Mouse (Mus musculus) hindbrain, embryonic 16.5 days (tissue): ENCODE results near the gene 4933415A04Rik. TPM values are rescaled to one million over a fixed set of nuclear protein-coding genes. Genes with fewer than 3 reads are reported as not detected.

Experiments
- ATAC-seq: fragments of 200-750 bp; cut with Nextera tagmentation; 2 replicates; pipeline ENCODE4 v1.8.0; 2017; ENCODE audit warnings: moderate TSS enrichment, moderate library complexity
- H3K27ac ChIP-seq: fragments of 300-500 bp; sonication (generic); 2 replicates; pipeline ENCODE4 v1.5.1; 2014; ENCODE audit warnings: low read depth, mild to moderate bottlenecking, control low read depth, low read length, moderate library complexity
- H3K27me3 ChIP-seq: fragments of 300-500 bp; sonication (generic); replicated peaks from 2 replicates; pipeline ENCODE4 v1.6.1; 2014; ENCODE audit warnings: low read length; ENCODE audit not compliant: control insufficient read depth, insufficient read depth
- H3K36me3 ChIP-seq: fragments of 300-500 bp; sonication (generic); 2 replicates; pipeline ENCODE4 v1.6.1; 2014; ENCODE audit warnings: mild to moderate bottlenecking, low read length, moderate library complexity, mixed read lengths; ENCODE audit not compliant: control insufficient read depth, insufficient read depth
- H3K4me1 ChIP-seq: fragments of 300-500 bp; sonication (generic); 2 replicates; pipeline ENCODE4 v1.6.1; 2014; ENCODE audit warnings: low read depth, low read length; ENCODE audit not compliant: control insufficient read depth, insufficient read depth
- H3K4me2 ChIP-seq: fragments of 300-500 bp; sonication (generic); 2 replicates; pipeline ENCODE4 v1.6.1; 2014; ENCODE audit warnings: mild to moderate bottlenecking, low read length, control low read depth, moderate library complexity
- H3K4me3 ChIP-seq: fragments of 300-500 bp; sonication (generic); 2 replicates; pipeline ENCODE4 v1.5.1; 2014; ENCODE audit warnings: mild to moderate bottlenecking, low read length, control low read depth, moderate library complexity
- H3K9ac ChIP-seq: fragments of 300-500 bp; sonication (generic); 2 replicates; pipeline ENCODE4 v1.6.1; 2014; ENCODE audit warnings: low read depth, mild to moderate bottlenecking, control low read depth, low read length, moderate library complexity
- H3K9me3 ChIP-seq: fragments of 300-500 bp; sonication (generic); 2 replicates; pipeline ENCODE4 v1.6.1; 2014; ENCODE audit warnings: mild to moderate bottlenecking, low read length, moderate library complexity; ENCODE audit not compliant: control insufficient read depth
- WGBS: fragments of 180-500 bp; shearing (Covaris S2); extraction: QIAGEN DNeasy Blood & Tissue Kit; methylation state at CpG from one replicate; pipeline ENCODE4 v1.1.7; 2014; 5-methylcytosine and 5-hydroxymethylcytosine counted together
- polyA plus RNA-seq: library from polyadenylated mRNA; unstranded; fragments of >200 nt; fragmentation: Nextera tagmentation; extraction: Ambion mirVana; gene quantifications from 2 replicates; pipeline ENCODE4 v1.2.1, GENCODE M21; 2015

Gene 4933415A04Rik
- polyA plus RNA-seq, 1 experiment from 2014 or later: 2.2 TPM

GRCm38 (mm10) chr11:43589530-43590072 lies 2.8 kb downstream of the 4933415A04Rik start:
- Histone ChIP-seq H3K9me3 (no peaks in the 10 kb centered on the region), H3K9ac (no peak overlapping the region), H3K4me2 (no peak overlapping the region), H3K36me3 (no peaks in the 10 kb centered on the region), H3K4me1 (no peaks in the 10 kb centered on the region), H3K27ac (no peak overlapping the region), H3K27me3 (no peaks in the 10 kb centered on the region), H3K4me3 (no peak overlapping the region)
- ATAC-seq: no peak
- WGBS: 49% methylated on average over 6 of the region's 6 CpGs

GRCm38 (mm10) chr11:43601440-43601839 lies 14.6 kb downstream of the 4933415A04Rik start, which contains the start of gene Fabp6:
TSS of gene Fabp6 (minus strand) at chr11:43601540.
- Histone ChIP-seq H3K4me1 (no peaks in the 10 kb centered on the region), H3K4me2 (no peak within 1 kb of the TSS), H3K36me3 (no peaks in the 10 kb centered on the region), H3K4me3 (no peak within 1 kb of the TSS), H3K9ac (no peak within 1 kb of the TSS), H3K27me3 (no peaks in the 10 kb centered on the region), H3K9me3 (no peaks in the 10 kb centered on the region), H3K27ac (no peak within 1 kb of the TSS)
- 87% methylated on average over 5 of the region's 5 CpGs for WGBS
- ATAC-seq: no peak

DNA sequence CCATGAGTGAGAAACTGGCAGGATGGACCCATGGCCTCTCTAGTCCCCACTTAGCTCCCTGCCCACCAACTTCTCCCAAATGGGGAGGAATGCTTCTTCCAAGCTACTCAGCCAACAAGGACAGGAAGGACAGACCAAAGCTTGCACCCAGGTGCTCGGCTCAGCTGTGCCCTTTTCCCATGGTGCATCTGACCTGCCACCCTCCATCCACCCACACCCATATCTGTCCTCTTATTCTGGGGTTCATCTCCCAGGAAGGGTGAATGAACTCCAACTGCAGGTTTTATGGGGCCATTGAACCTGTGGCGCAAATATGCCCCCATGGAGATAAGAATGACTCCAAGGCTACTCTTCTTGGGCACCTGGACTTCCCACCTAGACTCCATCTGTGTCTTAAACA lies 17.4 kb downstream of the 4933415A04Rik start:
- ATAC-seq: no peak
- Histone ChIP-seq H3K4me2 (no peak overlapping the region), H3K9ac (no peak overlapping the region), H3K4me3 (no peak overlapping the region), H3K27me3 (no peaks in the 10 kb centered on the region), H3K36me3 (no peaks in the 10 kb centered on the region), H3K4me1 (no peaks in the 10 kb centered on the region), H3K9me3 (no peaks in the 10 kb centered on the region), H3K27ac (no peak overlapping the region)
- 89% methylated on average over 2 of the region's 2 CpGs for WGBS

DNA sequence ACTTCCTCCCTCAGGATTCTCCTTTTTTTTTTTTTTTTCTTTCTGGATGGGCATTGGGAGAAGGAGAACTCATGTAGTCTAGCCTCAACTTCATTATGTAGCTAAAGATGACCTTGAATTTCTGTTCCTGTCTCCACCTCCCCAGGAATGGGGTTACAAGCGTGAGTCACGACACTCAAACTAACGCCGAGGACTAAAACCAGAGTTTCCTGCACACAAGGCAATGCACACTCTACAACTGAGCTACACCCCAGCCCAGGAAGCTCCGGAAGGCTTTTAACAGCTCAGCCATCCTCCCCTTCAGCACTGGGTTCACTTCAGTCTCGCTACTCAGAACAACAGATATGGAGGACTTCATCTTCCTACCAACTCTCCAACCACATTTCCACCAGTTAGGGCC lies 18.1 kb downstream of the 4933415A04Rik start:
- Histone ChIP-seq H3K27ac (no peak overlapping the region), H3K4me2 (no peak overlapping the region), H3K9ac (no peak overlapping the region), H3K36me3 (no peaks in the 10 kb centered on the region), H3K9me3 (no peaks in the 10 kb centered on the region), H3K4me3 (no peak overlapping the region), H3K27me3 (no peaks in the 10 kb centered on the region), H3K4me1 (no peaks in the 10 kb centered on the region)
- ATAC-seq: no peak
- WGBS: 96% methylated on average over 6 of the region's 6 CpGs

DNA sequence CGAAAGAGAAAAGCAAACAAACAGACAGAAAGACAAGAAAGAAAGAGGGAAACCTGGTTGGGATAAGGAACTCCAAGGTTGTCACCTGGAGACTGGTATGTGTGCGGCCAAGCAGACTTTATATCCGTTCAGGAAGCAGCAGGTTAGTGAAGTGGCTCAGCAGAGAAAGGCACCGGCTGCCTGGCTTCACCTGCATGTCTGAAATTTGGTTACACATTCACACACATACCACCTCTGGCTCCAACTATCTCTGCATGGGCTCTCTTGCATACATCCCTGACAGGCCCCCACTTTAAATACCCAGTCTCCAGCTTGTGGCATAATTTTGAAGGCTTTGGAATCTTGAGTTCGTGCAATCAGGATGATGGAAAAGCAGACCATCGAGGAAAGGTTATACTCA lies 19.0 kb downstream of the 4933415A04Rik start:
- Histone ChIP-seq H3K9ac (no peak overlapping the region), H3K9me3 (no peaks in the 10 kb centered on the region), H3K4me2 (no peak overlapping the region), H3K4me1 (no peaks in the 10 kb centered on the region), H3K27me3 (no peaks in the 10 kb centered on the region), H3K27ac (no peak overlapping the region), H3K4me3 (no peak overlapping the region), H3K36me3 (no peaks in the 10 kb centered on the region)
- 85% methylated on average over 6 of the region's 6 CpGs for WGBS
- ATAC-seq: no peak

- ATAC-seq: 0 out of 2 replicates have a peak, but pooled peaks have one; percentile 56
Observed at GRCm38 (mm10) chr11:43608440-43608839, 21.6 kb downstream of the 4933415A04Rik start.

DNA sequence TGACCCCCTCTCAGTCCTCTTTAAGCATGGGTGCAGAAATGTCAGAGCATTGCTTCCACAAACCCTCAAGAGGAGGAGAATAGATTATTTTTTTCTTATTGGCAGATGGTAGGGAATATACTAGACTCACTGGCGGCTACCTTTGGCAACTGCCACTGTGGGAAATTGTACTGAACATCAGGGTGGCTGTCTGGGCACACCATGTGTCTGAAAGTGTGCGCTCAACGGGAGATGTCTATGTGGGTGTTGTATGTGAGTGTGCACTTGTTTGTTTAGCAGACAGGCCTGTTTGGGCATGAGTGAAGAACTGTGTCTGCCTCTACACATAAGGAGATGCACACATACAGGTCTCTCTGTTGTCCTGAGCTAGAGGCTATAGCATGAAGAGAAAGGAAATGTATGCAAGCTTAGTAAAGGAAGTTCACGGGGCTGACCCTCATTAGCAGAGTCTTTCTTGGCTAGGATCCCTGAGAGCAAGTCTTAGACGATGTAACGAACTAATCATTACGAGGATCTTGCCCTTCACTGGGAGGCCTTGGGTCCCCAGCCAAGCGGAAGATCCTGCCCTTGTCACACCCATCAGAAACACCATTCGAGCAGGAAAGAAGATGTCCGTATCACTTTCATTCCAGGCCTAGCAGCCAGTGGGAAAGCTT lies 23.3 kb downstream of the 4933415A04Rik start:
- Histone ChIP-seq H3K9me3 (no peaks in the 10 kb centered on the region), H3K4me2 (no peak overlapping the region), H3K9ac (no peak overlapping the region), H3K4me1 (peaks cover 4% of the 10 kb centered on the region; the same call in 1 of the 2 replicates), H3K27me3 (no peaks in the 10 kb centered on the region), H3K27ac (no peak overlapping the region), H3K4me3 (no peak overlapping the region), H3K36me3 (no peaks in the 10 kb centered on the region)
- no peak for ATAC-seq
- WGBS: 55% methylated on average over 10 of the region's 10 CpGs

More at GRCm38 (mm10) chr11:43608440-43608839, 21.6 kb downstream of the 4933415A04Rik start:
- no peak overlapping the region; the same call in 1 of the 2 replicates for H3K27ac ChIP-seq
- H3K4me2 ChIP-seq: no peak overlapping the region
- H3K9ac ChIP-seq: no peak overlapping the region
- H3K27me3 ChIP-seq: no peaks in the 10 kb centered on the region
- no peak overlapping the region for H3K4me3 ChIP-seq
- H3K9me3 ChIP-seq: no peaks in the 10 kb centered on the region
- WGBS: 24% methylated on average over 3 of the region's 3 CpGs
- peaks cover 4% of the 10 kb centered on the region; the same call in 1 of the 2 replicates for H3K4me1 ChIP-seq
- H3K36me3 ChIP-seq: no peaks in the 10 kb centered on the region

- WGBS: 79% methylated on average over 5 of the region's 5 CpGs
- Histone ChIP-seq H3K27ac (no peak overlapping the region), H3K4me1 (peaks cover 4% of the 10 kb centered on the region; the same call in 1 of the 2 replicates), H3K9me3 (no peaks in the 10 kb centered on the region), H3K36me3 (no peaks in the 10 kb centered on the region), H3K9ac (no peak overlapping the region), H3K4me3 (no peak overlapping the region), H3K27me3 (no peaks in the 10 kb centered on the region), H3K4me2 (no peak overlapping the region)
- ATAC-seq: no peak
Observed at GRCm38 (mm10) chr11:43610662-43611033, 23.8 kb downstream of the 4933415A04Rik start.

- Histone ChIP-seq H3K4me2 (no peak overlapping the region), H3K9ac (peak overlapping the region; percentile 51), H3K4me1 (peaks cover 5% of the 10 kb centered on the region; the same call in 1 of the 2 replicates), H3K27ac (peak overlapping the region; percentile 74), H3K4me3 (no peak overlapping the region), H3K27me3 (no peaks in the 10 kb centered on the region), H3K36me3 (no peaks in the 10 kb centered on the region), H3K9me3 (no peaks in the 10 kb centered on the region)
- WGBS: 18% methylated on average over 12 of the region's 12 CpGs
- ATAC-seq: peak; percentile 80
Observed at GRCm38 (mm10) chr11:43612834-43613488, 26.1 kb downstream of the 4933415A04Rik start.
